Comparison of ENCODE assay signal across 12 mouse cellular contexts in genomic region chr5:92495771-92496409, GRCm38 (mm10). TPM values are rescaled to one million over a fixed set of nuclear protein-coding genes. Genes with fewer than 3 reads are reported as not detected.
DNase-seq lines count a peak whose midpoint lies in the region; ATAC-seq lines count a peak whose summit lies in the region.
"Had no signal": no experiment of that assay in that cellular context is flagged by ENCODE, and none has a peak within 500 bp of the region (broad histone marks: within the 10 kb centered on the region; RNA-seq: fewer than 3 reads in every experiment).

No protein-coding gene starts in this region.

- H3K9me3 ChIP-seq in liver, embryonic 16.5 days (replicated peaks; ENCODE audit: control insufficient read depth, low read length), result no peaks in the 10 kb centered on the region

- H3K36me3 ChIP-seq in liver, embryonic 16.5 days (ENCODE audit: control insufficient read depth, insufficient read depth), result no peaks in the 10 kb centered on the region

- H3K4me3 ChIP-seq in liver, embryonic 16.5 days (ENCODE audit: low read depth, low read length), result no peak overlapping the region

- ATAC-seq in liver, embryonic 16.5 days (ENCODE audit: low read depth), result peak; percentile 72
- ATAC-seq: forebrain, embryonic 14.5 days had no signal

- no peaks in the 10 kb centered on the region for H3K27me3 ChIP-seq in liver, embryonic 16.5 days (ENCODE audit: control insufficient read depth, insufficient read depth, low read depth, low read length)

- H3K4me1 ChIP-seq in liver, embryonic 16.5 days (ENCODE audit: control insufficient read depth, low read depth, low read length), result peaks cover 20% of the 10 kb centered on the region

- intact Hi-C loops in heart, postnatal 36 days (cut with DNase I), result no loop called here

- peak overlapping the region; percentile 41; the same call in 1 of the 2 replicates for H3K27ac ChIP-seq in liver, embryonic 16.5 days (ENCODE audit: low read length)

- H3K4me2 ChIP-seq in liver, embryonic 16.5 days (ENCODE audit: low read depth, low read length), result no peak overlapping the region

- DNase-seq in heart, adult 11 months, result peak; percentile 83
- DNase-seq in heart, postnatal 36 days, result no peak
- DNase-seq in urinary bladder, adult 2 months (ENCODE audit: low spot score), result peak; percentile 49
- DNase-seq in urinary bladder, postnatal 10 days (ENCODE audit: low spot score), result no peak
- no peak for DNase-seq in kidney, postnatal 4 days
- no peak for DNase-seq in kidney, adult 18-20 months
- DNase-seq in embryo, embryonic 10 days (ENCODE audit: low spot score), result no peak
- DNase-seq: kidney, adult 11 months; layer of hippocampus, adult 9-11 months had no signal

- 68% methylated on average over 7 of the region's 7 CpGs for WGBS in liver, embryonic 16.5 days (ENCODE audit: insufficient replicate concordance)

- H3K9ac ChIP-seq in liver, embryonic 16.5 days (ENCODE audit: low read depth, low read length), result no peak overlapping the region

RNA-seq across cellular contexts. Expression of gene Scarb2, which starts 10.7 kb away (rescaled TPM):
- total RNA-seq in heart, postnatal 36 days (2021), result 10 to 100 TPM; 80.3 to 91.1 TPM
- 84.3 and 96.2 TPM in 2 replicates for polyA plus RNA-seq in urinary bladder, adult 2 months (2012; rRNA removed)
- 7.8 and 8.0 TPM in 2 replicates for polyA plus RNA-seq in liver, embryonic 16.5 days (2015; fragmentation: Nextera tagmentation; extraction: Ambion mirVana)

RNA-seq across cellular contexts. Expression of gene Fam47e, which starts 59.0 kb away (rescaled TPM):
- total RNA-seq in heart, postnatal 36 days (2021), result not detected
- 0.86 and 1.0 TPM in 2 replicates for polyA plus RNA-seq in urinary bladder, adult 2 months (2012; rRNA removed)
- 8.4 and 8.6 TPM in 2 replicates for polyA plus RNA-seq in liver, embryonic 16.5 days (2015; fragmentation: Nextera tagmentation; extraction: Ambion mirVana)
- polyA plus RNA-seq: small intestine, adult 2 months had no signal

Comparison
In these comparisons a context has a peak if more than half of its experiments do, and no peak if none do; other contexts are left out.
1. DNase-seq: peak in heart, adult 11 months (single experiment) and urinary bladder, adult 2 months (single experiment); none in heart, postnatal 36 days (0 of 2), urinary bladder, postnatal 10 days (single experiment), kidney, postnatal 4 days (0 of 2), kidney, adult 18-20 months (single experiment) and embryo, embryonic 10 days (single experiment).